34 mouse cellular contexts compared by ENCODE assay signal in genomic region chr8:103381575-103381974, GRCm38 (mm10).
"Had no signal": no experiment of that assay in that cellular context is flagged by ENCODE, and none has a peak within 500 bp of the region (broad histone marks: within the 10 kb centered on the region; RNA-seq: fewer than 3 reads in every experiment).

No protein-coding gene starts in this region.

- H3K9me3 ChIP-seq: heart, embryonic 10.5 days; heart, embryonic 12.5 days; heart, embryonic 13.5 days; heart, embryonic 15.5 days; hindbrain, embryonic 10.5 days; hindbrain, embryonic 12.5 days; hindbrain, embryonic 13.5 days; hindbrain, embryonic 15.5 days; intestine, embryonic 15.5 days; kidney, embryonic 15.5 days had no signal

- H3K9ac ChIP-seq: heart, embryonic 12.5 days; heart, embryonic 13.5 days; heart, embryonic 15.5 days; hindbrain, embryonic 12.5 days; hindbrain, embryonic 13.5 days; hindbrain, embryonic 14.5 days; hindbrain, embryonic 15.5 days; intestine, embryonic 15.5 days; kidney, embryonic 15.5 days had no signal

- H3K4me1 ChIP-seq: heart, embryonic 10.5 days; heart, embryonic 13.5 days; heart, embryonic 15.5 days; hindbrain, embryonic 12.5 days; hindbrain, embryonic 15.5 days; intestine, embryonic 15.5 days had no signal

- H3K36me3 ChIP-seq: heart, embryonic 10.5 days; heart, embryonic 12.5 days; heart, embryonic 13.5 days; heart, embryonic 15.5 days; hindbrain, embryonic 10.5 days; hindbrain, embryonic 12.5 days; hindbrain, embryonic 13.5 days; hindbrain, embryonic 15.5 days; intestine, embryonic 15.5 days; kidney, embryonic 15.5 days had no signal

- H3K27ac ChIP-seq: heart, embryonic 10.5 days; heart, embryonic 13.5 days; heart, embryonic 15.5 days; hindbrain, embryonic 10.5 days; hindbrain, embryonic 12.5 days; hindbrain, embryonic 13.5 days; hindbrain, embryonic 14.5 days; hindbrain, embryonic 15.5 days; hindbrain, postnatal 0 days; intestine, embryonic 15.5 days; kidney, postnatal 0 days; layer of hippocampus, adult 2 months; left cerebral cortex, adult 2 months had no signal

- ATAC-seq: hindbrain, embryonic 16.5 days; hindbrain, postnatal 0 days; inflammation-experienced regulatory T-cells, adult 6 months; intestine, embryonic 15.5 days; intestine, embryonic 16.5 days; intestine, postnatal 0 days had no signal

- H3K4me3 ChIP-seq: heart, embryonic 10.5 days; heart, embryonic 12.5 days; heart, embryonic 13.5 days; heart, embryonic 15.5 days; hindbrain, embryonic 10.5 days; hindbrain, embryonic 12.5 days; hindbrain, embryonic 13.5 days; hindbrain, embryonic 15.5 days; intestine, embryonic 15.5 days; kidney, embryonic 15.5 days; layer of hippocampus, adult 2 months; left cerebral cortex, adult 2 months had no signal

- H3K27me3 ChIP-seq: heart, embryonic 12.5 days; heart, embryonic 13.5 days; heart, embryonic 15.5 days; hindbrain, embryonic 12.5 days; hindbrain, embryonic 13.5 days; hindbrain, embryonic 15.5 days; intestine, embryonic 15.5 days; kidney, embryonic 15.5 days had no signal

- DNase-seq: heart, postnatal 10 days; heart, postnatal 14 days; heart, postnatal 36 days; heart, postnatal 4 days; kidney, adult 11 months; kidney, adult 18-20 months; kidney, adult 2 months; kidney, adult 8-10 months; kidney, adult 9 months; kidney, postnatal 10 days; kidney, postnatal 25 days; kidney, postnatal 36 days; layer of hippocampus, adult 9-11 months; layer of hippocampus, postnatal 36 days had no signal

- H3K4me2 ChIP-seq: heart, embryonic 11.5 days; heart, embryonic 12.5 days; heart, embryonic 13.5 days; heart, embryonic 15.5 days; hindbrain, embryonic 12.5 days; hindbrain, embryonic 13.5 days; hindbrain, embryonic 14.5 days; hindbrain, embryonic 15.5 days; intestine, embryonic 15.5 days; kidney, embryonic 15.5 days had no signal
